Mouse (Mus musculus): ENCODE measurements around the gene Sort1.

DNA sequence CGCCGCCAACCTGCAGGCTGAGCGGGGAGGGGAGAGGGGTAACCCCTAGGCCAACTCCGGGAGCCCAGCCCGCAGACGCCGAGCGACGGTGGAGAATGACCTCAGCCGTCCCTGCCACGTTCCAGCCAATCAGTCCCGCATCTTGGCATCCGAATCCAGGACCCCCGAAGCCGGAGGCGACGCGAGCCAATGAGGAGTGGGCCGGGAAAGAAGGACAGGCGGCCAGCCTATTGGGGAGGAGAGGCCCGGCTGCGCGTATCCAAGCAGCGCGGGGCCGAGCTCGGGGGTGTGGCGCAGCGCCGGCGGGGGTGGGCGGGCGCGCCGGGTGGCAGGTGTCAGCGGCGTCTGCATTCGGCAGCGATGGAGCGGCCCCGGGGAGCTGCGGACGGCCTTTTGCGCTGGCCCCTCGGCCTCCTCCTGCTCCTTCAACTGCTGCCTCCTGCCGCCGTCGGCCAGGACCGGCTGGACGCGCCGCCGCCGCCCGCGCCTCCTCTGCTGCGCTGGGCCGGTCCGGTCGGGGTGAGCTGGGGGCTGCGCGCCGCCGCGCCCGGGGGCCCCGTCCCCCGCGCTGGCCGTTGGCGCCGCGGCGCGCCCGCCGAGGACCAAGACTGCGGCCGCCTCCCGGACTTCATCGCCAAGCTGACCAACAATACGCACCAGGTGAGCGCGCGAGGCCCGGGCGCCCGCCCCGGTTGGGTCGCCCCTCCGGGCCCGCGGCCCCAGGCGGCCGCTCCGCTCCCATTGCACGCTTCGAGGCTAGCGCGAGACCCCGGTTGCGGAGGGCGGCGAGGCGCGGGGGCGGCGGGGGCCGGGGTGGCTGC lies at the start of gene Sort1:
- TF ChIP-seq POLR2A (IDR thresholded peaks at IDR 0.05; ENCODE audit: insufficient read depth, low read length) = no peak
- TF ChIP-seq CTCF (IDR thresholded peaks at IDR 0.05; ENCODE audit: low read depth, low read length) = no peak
- TF ChIP-seq EP300 (IDR thresholded peaks at IDR 0.05; ENCODE audit: insufficient read depth, low read depth, low read length) = no peak
